Mouse (Mus musculus) spleen, adult 10 weeks (tissue): ENCODE measurements around the gene Cldn1. TPM values are rescaled to one million over a fixed set of nuclear protein-coding genes. Genes with fewer than 3 reads are reported as not detected.

ENCODE experiments used
- polyA plus RNA-seq: library from polyadenylated mRNA; stranded (reverse); fragments of 350-450 nt; fragmentation: Illumina TruSeq; extraction: RNeasy Lipid Tissue Mini Kit (QIAGEN cat#74804); gene quantifications from one replicate; pipeline ENCODE4 v1.2.3, GENCODE M21; 2015; ENCODE audit warnings: low replicate concordance; ENCODE audit not compliant: insufficient read depth

Gene Cldn1
- 1.1 TPM for polyA plus RNA-seq

DNA sequence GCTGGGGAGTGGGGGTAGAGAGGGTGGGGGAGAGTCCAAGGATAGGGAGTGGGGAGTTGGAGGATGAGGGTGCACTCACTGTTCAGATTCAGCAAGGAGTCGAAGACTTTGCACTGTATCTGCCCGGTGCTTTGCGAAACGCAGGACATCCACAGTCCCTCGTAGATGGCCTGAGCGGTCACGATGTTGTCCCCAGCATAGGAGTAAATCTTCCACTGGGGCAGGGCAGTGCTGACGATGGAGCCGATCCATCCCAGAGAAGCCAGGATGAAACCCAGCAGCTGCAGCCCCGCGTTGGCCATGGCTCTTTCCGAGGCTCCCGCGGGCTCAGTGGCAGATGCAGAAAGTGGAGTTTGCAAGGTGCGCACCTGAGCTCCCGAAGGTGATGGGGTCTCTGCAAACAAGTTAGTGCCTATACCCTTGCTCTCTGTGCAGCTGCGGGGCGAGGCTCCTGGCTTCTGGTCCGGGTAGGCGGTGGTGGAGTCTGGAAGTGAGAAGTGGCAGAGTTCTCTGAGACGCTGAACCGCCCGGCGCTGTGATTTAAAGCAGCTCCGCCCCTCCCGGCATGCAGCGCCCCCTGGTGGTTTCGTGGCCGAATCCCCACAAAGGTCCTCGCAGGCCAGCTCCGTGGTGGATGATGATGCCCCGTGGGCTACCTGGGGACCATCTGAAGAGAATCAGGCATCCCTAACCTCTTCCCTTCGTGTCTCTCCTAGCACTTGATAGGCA, at the start of gene Cldn1:
Gene Cldn1, minus strand, starts transcription at position 517 of the 729 bp plus-strand sequence.

Other genes with a start within 250 kb of the Cldn1 start
- gene Cldn16, start 91.3 kb upstream of the Cldn1 start, polyA plus RNA-seq = not detected
- gene Tmem207, start 154.9 kb upstream of the Cldn1 start, polyA plus RNA-seq = not detected
- gene Il1rap, start 209.9 kb upstream of the Cldn1 start, polyA plus RNA-seq = 8.6 TPM